Mouse (Mus musculus): Measurements from ENCODE around the gene Esrp2.

GRCm38 (mm10) chr8:106112514-106112913 is 24.3 kb downstream of the Esrp2 start:
- no peak for TF ChIP-seq CTCF (IDR thresholded peaks at IDR 0.05; ENCODE audit: control insufficient read depth, insufficient read depth, insufficient read length)
- TF ChIP-seq MYOD1 (IDR thresholded peaks at IDR 0.05; ENCODE audit: control insufficient read depth, insufficient read length, low read depth), result no peak
- no peak for TF ChIP-seq USF1 (IDR thresholded peaks at IDR 0.05; ENCODE audit: low read depth)
- TF ChIP-seq CEBPB (IDR thresholded peaks at IDR 0.05; ENCODE audit: low read depth), result no peak
